Mouse (Mus musculus) C2C12 (cell line): Measurements from ENCODE around the gene Car2.

Experiments used
- CTCF ChIP-seq: IDR thresholded peaks from one replicate; pipeline ENCODE4 v1.5.1; 2011; ENCODE audit not compliant: control insufficient read depth, insufficient read depth, insufficient read length
- MYOD1 ChIP-seq: IDR thresholded peaks from one replicate; pipeline ENCODE4 v1.6.1; 2011; ENCODE audit warnings: low read depth; ENCODE audit not compliant: control insufficient read depth, insufficient read length

DNA sequence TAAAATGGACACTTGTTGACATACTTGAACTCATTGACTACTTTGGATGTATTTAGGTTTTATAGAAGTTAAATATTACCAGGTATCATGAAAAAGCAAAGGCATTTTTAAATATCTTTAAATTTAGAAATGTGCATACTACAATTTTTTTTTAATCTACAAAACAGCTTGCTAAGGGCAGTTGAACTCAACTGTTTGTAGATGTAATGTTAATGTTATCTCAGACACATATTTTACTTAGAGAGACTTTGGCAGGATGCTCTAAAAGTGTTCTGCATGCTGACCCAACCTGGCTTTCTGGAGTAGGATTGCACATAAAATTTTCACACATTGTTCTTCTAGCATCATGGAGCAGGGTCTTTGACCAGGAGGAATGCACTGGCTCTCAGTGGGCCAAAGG lies 4.1 kb upstream of the Car2 start:
- TF ChIP-seq CTCF (no peak), MYOD1 (no peak)
